Mouse (Mus musculus) heart, embryonic 16.5 days (tissue): ENCODE results near the gene Kalrn. TPM values are rescaled to one million over a fixed set of nuclear protein-coding genes. Genes with fewer than 3 reads are reported as not detected.
A peak's percentile ranks its signal among the peaks of the same experiment; 100 is the strongest.

ENCODE experiments used
- ATAC-seq: fragments of 200-750 bp; cut with Nextera tagmentation; replicated peaks from 2 replicates; pipeline ENCODE4 v1.8.0; 2017; ENCODE audit warnings: moderate number of reproducible peaks; ENCODE audit not compliant: insufficient read depth, low FRiP score; ENCODE audit errors: extremely low read depth
- H3K27ac ChIP-seq: fragments of 300-500 bp; sonication (generic); 2 replicates; pipeline ENCODE4 v1.5.1; 2014; ENCODE audit warnings: mild to moderate bottlenecking, low read length, control low read depth, moderate library complexity
- H3K27me3 ChIP-seq: fragments of 300-500 bp; sonication (generic); 2 replicates; pipeline ENCODE4 v1.6.1; 2014; ENCODE audit warnings: low read length, mixed read lengths; ENCODE audit not compliant: control insufficient read depth, insufficient read depth
- H3K36me3 ChIP-seq: fragments of 300-500 bp; sonication (generic); 2 replicates; pipeline ENCODE4 v1.6.1; 2014; ENCODE audit not compliant: control insufficient read depth, insufficient read depth
- H3K4me1 ChIP-seq: fragments of 300-500 bp; sonication (generic); 2 replicates; pipeline ENCODE4 v1.6.1; 2014; ENCODE audit warnings: low read length, mixed read lengths; ENCODE audit not compliant: control insufficient read depth, insufficient read depth
- H3K4me2 ChIP-seq: fragments of 300-500 bp; sonication (generic); 2 replicates; pipeline ENCODE4 v1.6.1; 2014; ENCODE audit warnings: low read depth, mild to moderate bottlenecking, control low read depth, low read length
- H3K4me3 ChIP-seq: fragments of 300-500 bp; sonication (generic); 2 replicates; pipeline ENCODE4 v1.5.1; 2014; ENCODE audit warnings: mild to moderate bottlenecking, control low read depth, low read length
- H3K9ac ChIP-seq: fragments of 300-500 bp; sonication (generic); 2 replicates; pipeline ENCODE4 v1.6.1; 2014; ENCODE audit warnings: low read length, control low read depth
- H3K9me3 ChIP-seq: fragments of 300-500 bp; sonication (generic); replicated peaks from 2 replicates; pipeline ENCODE4 v1.6.1; 2016; ENCODE audit warnings: low read length; ENCODE audit not compliant: control insufficient read depth
- WGBS: fragments of 180-500 bp; shearing (Covaris S2); extraction: QIAGEN DNeasy Blood & Tissue Kit; methylation state at CpG from one replicate; pipeline ENCODE4 v1.1.7; 2014; 5-methylcytosine and 5-hydroxymethylcytosine counted together
- polyA plus RNA-seq: library from polyadenylated mRNA; unstranded; fragments of >200 nt; fragmentation: Nextera tagmentation; extraction: Ambion mirVana; gene quantifications from 2 replicates; pipeline ENCODE4 v1.2.1, GENCODE M21; 2015

Kalrn gene
- polyA plus RNA-seq, 1 experiment from 2014 or later, result 30.2 TPM

DNA sequence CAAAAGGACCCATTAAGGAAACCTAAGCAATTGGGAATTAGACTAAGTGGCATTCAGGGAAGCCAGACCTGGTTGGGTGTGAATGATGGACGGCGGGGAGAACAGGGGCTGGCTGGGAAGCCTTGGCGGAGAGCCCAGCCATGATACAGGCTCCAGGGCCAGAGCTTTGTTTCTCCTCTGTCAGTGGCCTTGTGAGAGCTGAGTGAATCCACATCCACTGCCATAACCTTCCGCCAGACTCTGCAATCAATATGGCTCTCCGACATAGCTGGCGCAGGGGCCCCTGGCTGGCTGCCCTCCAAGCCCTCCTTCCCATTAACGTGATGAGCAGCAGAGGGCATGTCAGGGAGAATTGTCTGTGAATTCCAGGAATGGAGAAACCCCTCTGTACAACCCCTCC, 117.0 kb downstream of the Kalrn start:
- peaks cover 18% of the 10 kb centered on the region for H3K4me1 ChIP-seq
- 14% methylated on average over 7 of the region's 7 CpGs for WGBS
- H3K9me3 ChIP-seq, result no peaks in the 10 kb centered on the region
- peak; percentile 90 for ATAC-seq
- no peak overlapping the region for H3K4me2 ChIP-seq
- H3K27me3 ChIP-seq, result no peaks in the 10 kb centered on the region
- H3K4me3 ChIP-seq, result no peak overlapping the region
- H3K27ac ChIP-seq, result peak overlapping the region; percentile 90
- H3K9ac ChIP-seq, result no peak overlapping the region
- no peaks in the 10 kb centered on the region for H3K36me3 ChIP-seq

DNA sequence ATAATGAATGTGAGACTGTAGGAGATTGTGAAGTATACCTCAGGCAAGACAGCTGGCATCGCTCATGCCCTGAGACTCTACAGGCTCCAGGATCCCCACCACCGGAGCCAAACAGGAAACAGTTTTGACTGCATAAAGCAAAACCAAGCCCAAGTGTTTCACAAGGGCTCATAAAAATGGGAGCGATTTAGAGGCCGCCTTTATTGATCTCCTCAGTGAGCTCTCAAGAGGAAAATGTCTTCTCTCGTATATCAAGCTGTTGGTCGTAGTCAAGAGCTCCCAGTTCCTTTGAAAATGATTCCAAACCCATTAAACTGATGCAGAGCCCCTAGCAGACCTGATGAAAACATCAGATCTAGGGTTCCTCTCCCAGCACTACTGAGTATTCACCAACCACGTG, 127.7 kb downstream of the Kalrn start:
- ATAC-seq, result no peak
- Histone ChIP-seq H3K27ac (no peak overlapping the region), H3K4me1 (peaks cover 19% of the 10 kb centered on the region)

DNA sequence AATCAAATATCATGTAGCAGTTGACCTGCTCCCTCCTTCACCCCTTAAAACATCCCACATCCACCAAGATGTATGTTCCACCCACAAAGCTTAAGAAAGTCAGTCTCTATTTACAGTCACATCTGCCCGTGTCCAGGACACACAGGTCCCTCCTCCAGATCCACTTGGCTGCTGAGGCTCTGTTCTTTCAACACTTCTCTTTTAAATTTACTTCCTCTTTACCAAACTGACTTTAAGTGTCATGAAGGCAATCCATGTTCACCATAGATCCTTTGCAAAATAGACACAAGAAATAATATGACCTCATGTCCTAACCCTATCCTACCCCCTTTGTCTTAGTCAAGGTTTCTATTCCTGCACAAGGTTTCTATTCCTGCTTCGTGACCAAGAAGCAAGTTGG, 131.6 kb downstream of the Kalrn start:
- whole genome bisulfite sequencing, result 48% methylated on average over 2 of the region's 2 CpGs
- H3K36me3 ChIP-seq, result no peaks in the 10 kb centered on the region
- H3K9me3 ChIP-seq, result no peaks in the 10 kb centered on the region
- ATAC-seq, result no peak
- no peak overlapping the region for H3K4me3 ChIP-seq
- H3K9ac ChIP-seq, result no peak overlapping the region
- peak overlapping the region; percentile 72 for H3K27ac ChIP-seq
- no peaks in the 10 kb centered on the region for H3K27me3 ChIP-seq
- H3K4me1 ChIP-seq, result peaks cover 35% of the 10 kb centered on the region
- H3K4me2 ChIP-seq, result no peak overlapping the region

More for the DNA sequence above, 127.7 kb downstream of the Kalrn start:
- Histone ChIP-seq H3K4me3 (no peak overlapping the region), H3K36me3 (no peaks in the 10 kb centered on the region), H3K4me2 (no peak overlapping the region), H3K27me3 (no peaks in the 10 kb centered on the region), H3K9ac (no peak overlapping the region), H3K9me3 (no peaks in the 10 kb centered on the region)
- WGBS, result 77% methylated on average over 7 of the region's 7 CpGs

GRCm38 (mm10) chr16:34440994-34441414, 132.3 kb downstream of the Kalrn start:
- ATAC-seq, result peak; percentile 93
- 12% methylated on average over 4 of the region's 4 CpGs for WGBS
- Histone ChIP-seq H3K27ac (peak overlapping the region; percentile 72), H3K36me3 (no peaks in the 10 kb centered on the region), H3K9ac (no peak overlapping the region), H3K9me3 (no peaks in the 10 kb centered on the region), H3K27me3 (no peaks in the 10 kb centered on the region), H3K4me3 (no peak overlapping the region), H3K4me2 (peak overlapping the region; percentile 10; the same call in 1 of the 2 replicates), H3K4me1 (peaks cover 34% of the 10 kb centered on the region)

- WGBS, result 66% methylated on average over 8 of the region's 8 CpGs
- no peak for ATAC-seq
- Histone ChIP-seq H3K27ac (peak overlapping the region; percentile 72), H3K4me1 (peaks cover 32% of the 10 kb centered on the region), H3K4me2 (no peak overlapping the region), H3K27me3 (no peaks in the 10 kb centered on the region), H3K9me3 (no peaks in the 10 kb centered on the region), H3K36me3 (no peaks in the 10 kb centered on the region), H3K9ac (no peak overlapping the region), H3K4me3 (no peak overlapping the region)
Measured at GRCm38 (mm10) chr16:34440019-34440615, 133.2 kb downstream of the Kalrn start.

- Histone ChIP-seq H3K4me1 (peaks cover 5% of the 10 kb centered on the region; the same call in 1 of the 2 replicates), H3K27me3 (no peaks in the 10 kb centered on the region), H3K9me3 (no peaks in the 10 kb centered on the region), H3K4me2 (no peak overlapping the region), H3K36me3 (no peaks in the 10 kb centered on the region), H3K27ac (no peak overlapping the region), H3K4me3 (no peak overlapping the region), H3K9ac (no peak overlapping the region)
- no peak for ATAC-seq
- 80% methylated on average over 5 of the region's 5 CpGs for WGBS
Measured at GRCm38 (mm10) chr16:34430131-34430530, 143.2 kb downstream of the Kalrn start.

GRCm38 (mm10) chr16:34427654-34428053, 145.7 kb downstream of the Kalrn start:
- 77% methylated on average over 5 of the region's 5 CpGs for WGBS
- no peaks in the 10 kb centered on the region for H3K9me3 ChIP-seq
- no peaks in the 10 kb centered on the region for H3K27me3 ChIP-seq
- no peaks in the 10 kb centered on the region for H3K36me3 ChIP-seq
- peaks cover 5% of the 10 kb centered on the region; the same call in 1 of the 2 replicates for H3K4me1 ChIP-seq
- H3K4me2 ChIP-seq, result no peak overlapping the region
- H3K9ac ChIP-seq, result no peak overlapping the region
- no peak for ATAC-seq
- H3K27ac ChIP-seq, result no peak overlapping the region
- H3K4me3 ChIP-seq, result no peak overlapping the region

DNA sequence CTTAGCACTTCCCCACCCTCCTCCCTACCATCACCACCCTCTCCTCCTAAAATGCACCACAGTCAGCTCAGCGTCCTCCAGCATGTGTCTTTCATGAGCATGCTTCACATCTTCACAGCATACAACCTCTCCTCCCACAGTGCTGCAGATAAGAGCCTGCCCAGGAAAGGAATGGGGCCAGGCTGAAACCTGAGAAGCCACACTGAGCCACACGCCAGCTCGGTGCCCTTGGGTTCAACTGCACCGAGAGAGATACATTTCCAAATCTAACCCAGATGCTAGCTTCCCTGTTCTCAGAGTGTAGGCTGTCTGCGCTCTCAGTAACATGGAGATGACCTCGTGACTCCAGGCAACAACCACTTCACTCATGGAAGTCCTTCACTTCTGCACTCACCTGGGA, 151.9 kb downstream of the Kalrn start:
- 15% methylated on average over 6 of the region's 6 CpGs for WGBS
- no peak overlapping the region for H3K4me3 ChIP-seq
- no peaks in the 10 kb centered on the region for H3K27me3 ChIP-seq
- H3K27ac ChIP-seq, result peak overlapping the region; percentile 59; the same call in 1 of the 2 replicates
- no peaks in the 10 kb centered on the region for H3K9me3 ChIP-seq
- H3K4me2 ChIP-seq, result no peak overlapping the region
- H3K36me3 ChIP-seq, result no peaks in the 10 kb centered on the region
- H3K9ac ChIP-seq, result no peak overlapping the region
- peak; percentile 77 for ATAC-seq
- H3K4me1 ChIP-seq, result peaks cover 18% of the 10 kb centered on the region

GRCm38 (mm10) chr16:34417966-34418365, 155.4 kb downstream of the Kalrn start:
- no peak for ATAC-seq
- Histone ChIP-seq H3K27ac (no peak overlapping the region), H3K36me3 (no peaks in the 10 kb centered on the region), H3K4me1 (peaks cover 26% of the 10 kb centered on the region), H3K27me3 (no peaks in the 10 kb centered on the region), H3K9me3 (no peaks in the 10 kb centered on the region), H3K4me2 (no peak overlapping the region), H3K9ac (no peak overlapping the region), H3K4me3 (no peak overlapping the region)
- 67% methylated on average over 3 of the region's 3 CpGs for WGBS
